Mouse (Mus musculus): ENCODE results near the gene Ubtd2.

GRCm38 (mm10) chr11:32524122-32524920 is 69.2 kb downstream of the Ubtd2 start:
- TF ChIP-seq EP300 (IDR thresholded peaks at IDR 0.05), result no peak
- no peak for TF ChIP-seq CTCF (IDR thresholded peaks at IDR 0.05)

Measured in lung, postnatal 0 days (tissue).